Mouse (Mus musculus) liver, postnatal 0 days (tissue): ENCODE data around the gene Myo1f.

Experiments
- CTCF ChIP-seq: sonication (generic); IDR thresholded peaks from 2 replicates; pipeline ENCODE4 v1.5.1; 2016; ENCODE audit warnings: antibody characterized with exemption, low read depth
- EP300 ChIP-seq: IDR thresholded peaks from 2 replicates; pipeline ENCODE4 v1.6.1; 2016; ENCODE audit warnings: antibody characterized with exemption, low read depth, mild to moderate bottlenecking

DNA sequence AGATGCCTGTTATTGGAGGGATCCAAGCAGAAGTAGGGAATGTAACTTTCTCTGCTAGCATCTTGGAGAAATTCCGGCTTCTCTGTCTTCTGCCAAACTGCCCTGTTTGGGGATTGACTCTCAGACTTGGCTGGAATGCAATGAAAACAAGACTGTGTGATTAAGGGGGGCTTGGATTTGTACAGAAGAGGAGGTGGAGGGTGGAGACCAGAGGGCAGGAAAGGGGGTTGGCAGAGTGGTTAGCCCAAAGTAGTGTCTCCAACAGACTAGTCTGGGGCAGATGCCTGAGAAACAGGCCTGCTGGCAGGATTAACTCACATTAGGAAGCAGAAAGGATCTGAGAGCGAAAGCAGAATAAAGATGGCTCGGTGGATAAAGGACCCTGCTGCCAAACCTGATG, 29.0 kb upstream of the Myo1f start:
- TF ChIP-seq CTCF: no peak
- no peak for TF ChIP-seq EP300
